Mouse (Mus musculus) megakaryocyte, embryonic 14.5 days (primary cell): ENCODE measurements around the gene Itga7.

ENCODE experiments used
- FLI1 ChIP-seq: IDR thresholded peaks from 2 replicates; pipeline ENCODE4 v1.6.1; 2012; ENCODE audit warnings: low read length, inconsistent platforms, mixed read lengths
- GATA1 ChIP-seq: IDR thresholded peaks from 3 replicates; pipeline ENCODE4 v1.6.1; 2012; ENCODE audit warnings: mixed read lengths, low read length, inconsistent platforms, borderline replicate concordance

GRCm38 (mm10) chr10:128921251-128921650 is 12.4 kb upstream of the Itga7 start:
- TF ChIP-seq GATA1 (no peak), FLI1 (no peak)
